Mouse (Mus musculus) layer of hippocampus, adult 8-10 months (tissue): Measurements from ENCODE around the gene Slc5a9. TPM values are rescaled to one million over a fixed set of nuclear protein-coding genes. Genes with fewer than 3 reads are reported as not detected.
"Not testable (repeated sequence)": the region's sequence is repeated elsewhere in the genome, so short reads cannot be mapped to it uniquely, and the experiment has no call there.

Experiments
- DNase-seq, 2 experiments: peaks; one replicate each; pipeline ENCODE4 v3.0.0; 2022; ENCODE audit warnings: low spot score in 2 of 2
- total RNA-seq, 4 experiments: library from RNA; stranded (reverse); gene quantifications; 2 replicates each; pipeline ENCODE4 v1.2.4; 2022

The Slc5a9 gene
- not detected for total RNA-seq

DNA sequence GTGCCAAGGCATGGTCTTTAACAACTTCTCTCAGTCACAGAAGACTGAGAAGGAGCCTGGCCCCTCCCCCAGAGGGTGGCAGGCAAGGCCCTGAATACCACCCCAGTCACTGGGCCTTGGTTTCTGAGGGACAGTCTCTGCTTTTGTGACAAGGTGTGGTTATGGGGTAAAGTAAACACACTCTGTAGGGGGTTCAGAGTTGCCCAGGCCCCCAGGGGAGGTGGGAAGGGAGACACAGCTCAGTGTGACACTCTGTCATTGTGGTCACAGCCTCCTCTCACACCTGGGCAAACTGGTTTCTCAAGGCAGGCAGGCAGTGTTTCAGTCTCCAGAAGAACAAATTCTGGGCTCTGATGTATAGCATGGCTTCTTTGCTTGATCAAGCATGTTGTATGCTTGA lies at the start of gene Slc5a9:
TSS of gene Slc5a9 (minus strand) at position 144 of the 400 bp plus-strand sequence.
- DNase-seq, result no peak

DNA sequence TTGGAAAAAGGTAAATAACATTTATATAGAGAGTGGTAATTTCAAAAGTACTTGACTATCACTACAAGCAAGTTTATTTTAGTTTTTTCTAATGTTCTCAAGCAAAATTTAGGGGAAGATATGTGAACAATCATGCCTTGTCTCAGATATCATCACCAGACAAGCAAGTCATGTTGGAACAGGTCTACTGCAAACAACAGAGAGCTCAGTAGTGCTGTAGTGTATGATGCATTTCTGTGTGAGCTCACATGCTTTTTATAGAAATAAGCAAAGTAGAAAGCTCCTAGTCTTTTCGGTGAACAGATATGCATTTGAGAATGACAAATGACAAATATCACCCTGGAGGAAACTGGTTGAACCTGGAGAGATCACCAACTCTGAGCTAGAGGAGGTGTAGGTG lies 16.4 kb upstream of the Slc5a9 start, which contains the start of gene Skint8:
TSS of gene Skint8 (plus strand) at position 301 of the 400 bp plus-strand sequence.
- DNase-seq, result no peak

DNA sequence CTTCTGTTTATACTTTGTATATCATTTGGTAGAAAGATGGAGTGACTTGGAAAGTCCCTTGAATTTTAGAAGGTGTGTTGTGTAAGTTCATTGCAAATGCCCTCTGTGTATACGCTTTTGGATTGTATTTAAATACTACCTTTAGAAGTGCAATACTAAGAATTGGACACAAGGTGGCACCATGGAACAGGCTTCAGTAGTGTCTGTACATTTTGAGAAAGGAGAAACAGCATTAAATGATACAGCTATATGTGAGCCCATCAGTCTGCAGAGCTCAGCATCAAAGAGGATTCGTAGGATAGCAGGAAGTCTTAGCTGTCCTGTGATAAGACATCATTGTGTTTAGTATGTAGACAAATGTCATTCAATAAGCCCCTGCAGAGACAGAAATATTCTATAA lies 5.2 kb upstream of the Slc5a9 start:
- no peak for DNase-seq

DNA sequence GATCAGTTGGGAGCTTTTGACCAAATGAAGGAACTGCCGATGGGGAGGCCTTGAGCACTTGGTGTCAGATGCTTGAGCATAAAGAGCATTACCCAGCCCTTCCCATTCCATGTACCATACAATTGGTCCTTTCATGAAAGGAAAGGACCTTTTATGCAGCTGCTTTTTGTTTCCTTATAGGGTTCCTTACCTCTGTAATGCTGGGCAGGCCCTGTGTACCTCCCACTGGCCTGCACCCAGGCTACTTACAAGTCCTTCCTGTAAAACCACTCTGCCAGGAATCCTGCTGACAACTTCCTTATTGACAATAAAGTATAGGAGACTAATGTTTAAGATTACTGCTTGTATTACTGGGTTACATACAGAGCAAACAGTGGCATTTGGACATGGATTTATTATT lies 1.2 kb downstream of the Slc5a9 start:
- DNase-seq, result no peak

DNA sequence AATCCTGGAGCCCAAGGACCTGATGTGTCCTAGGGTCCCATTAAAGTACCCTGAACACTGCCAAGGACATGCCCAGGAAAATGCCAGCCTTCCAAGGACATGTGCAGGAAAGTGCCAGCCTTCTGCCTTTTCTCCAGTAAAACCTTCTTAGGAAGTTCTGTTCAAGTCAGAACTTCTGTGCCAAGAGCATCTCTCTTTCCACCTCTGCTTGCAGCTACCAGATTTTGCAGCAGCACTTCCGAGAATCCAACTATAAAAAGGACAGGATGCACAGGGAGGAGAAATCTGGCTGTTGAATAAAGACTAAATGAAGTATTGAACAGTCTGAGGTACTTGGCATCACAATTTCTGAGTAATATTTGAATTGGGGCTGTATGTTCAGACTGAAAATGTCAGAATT lies 2.2 kb downstream of the Slc5a9 start:
- DNase-seq, result not testable (repeated sequence)

DNA sequence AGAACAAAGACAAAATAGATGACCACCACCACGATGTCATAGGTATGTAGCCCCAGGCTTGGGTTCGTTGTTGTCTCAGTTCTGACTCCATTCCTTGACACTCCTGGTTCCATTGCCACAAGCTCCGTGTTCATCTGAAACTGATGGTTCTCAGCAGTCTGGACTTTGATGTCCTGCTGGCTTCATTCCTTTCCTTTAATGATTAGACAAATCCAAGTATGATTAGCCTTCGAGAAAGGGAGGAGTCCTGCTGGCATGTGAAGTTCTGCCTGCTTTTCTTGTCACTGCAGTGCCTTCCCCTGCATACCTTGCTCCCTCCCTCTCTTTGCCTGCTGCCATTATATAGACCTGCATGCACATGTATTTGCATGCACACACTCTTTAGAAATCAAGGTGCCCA lies 4.2 kb downstream of the Slc5a9 start:
- DNase-seq, result no peak

DNA sequence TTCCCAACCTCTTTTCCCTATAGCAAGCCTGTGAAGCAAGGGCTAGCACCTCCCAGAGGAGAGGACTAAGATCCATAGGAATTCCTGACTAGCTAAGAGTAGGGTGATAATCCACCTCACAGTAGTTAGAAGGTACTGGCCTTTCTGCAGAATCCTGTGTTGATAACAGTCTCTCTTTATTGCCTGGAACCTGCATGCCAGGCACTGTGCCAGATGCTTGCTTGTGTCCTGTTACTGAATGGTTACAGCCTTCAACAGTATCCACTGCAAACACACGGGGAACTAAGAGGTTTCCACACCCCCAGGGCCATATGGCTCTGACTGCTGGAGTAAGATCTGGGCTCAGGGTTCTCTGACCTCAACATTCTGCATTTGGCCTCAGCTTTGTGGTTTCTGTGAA lies 5.0 kb downstream of the Slc5a9 start:
- no peak for DNase-seq

DNA sequence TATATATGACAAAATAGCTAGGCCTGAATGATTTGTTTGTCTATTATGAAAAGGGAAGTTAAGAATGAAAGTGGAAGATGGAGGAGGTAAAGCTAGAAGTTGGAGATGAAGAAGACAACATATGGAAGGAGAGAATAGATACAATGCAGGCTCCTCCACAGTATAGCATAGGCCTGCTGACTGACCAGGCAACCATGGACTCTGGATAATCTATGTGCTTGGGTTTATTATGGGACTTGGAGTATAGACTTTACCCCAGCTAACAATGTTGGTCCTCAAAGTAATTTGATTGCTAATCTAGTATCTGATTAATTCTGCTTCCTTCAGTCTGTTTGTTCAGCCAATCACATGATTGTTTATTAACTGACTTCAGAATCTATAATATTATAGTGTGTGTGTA lies 10.6 kb downstream of the Slc5a9 start:
- DNase-seq, result no peak

DNA sequence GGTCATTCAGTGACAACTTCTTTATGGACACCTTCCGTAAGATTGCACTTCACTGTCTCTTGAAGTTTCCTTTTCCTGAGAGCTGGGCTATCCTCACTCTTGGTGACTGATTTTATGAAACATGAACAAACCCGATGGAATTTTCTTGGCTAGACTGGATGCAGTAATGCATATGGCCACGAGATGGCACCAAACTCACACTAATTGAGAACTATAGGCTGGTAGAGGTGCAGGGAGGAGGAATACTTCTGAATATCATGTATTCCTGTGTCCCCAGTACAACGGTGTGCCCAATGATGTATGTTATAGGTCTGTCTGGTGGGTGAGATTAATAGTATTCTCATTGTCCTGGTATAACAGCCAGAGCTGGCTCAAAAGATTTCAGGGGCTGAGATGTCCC lies 16.1 kb downstream of the Slc5a9 start:
- DNase-seq, result peak; percentile 57 to 91

DNA sequence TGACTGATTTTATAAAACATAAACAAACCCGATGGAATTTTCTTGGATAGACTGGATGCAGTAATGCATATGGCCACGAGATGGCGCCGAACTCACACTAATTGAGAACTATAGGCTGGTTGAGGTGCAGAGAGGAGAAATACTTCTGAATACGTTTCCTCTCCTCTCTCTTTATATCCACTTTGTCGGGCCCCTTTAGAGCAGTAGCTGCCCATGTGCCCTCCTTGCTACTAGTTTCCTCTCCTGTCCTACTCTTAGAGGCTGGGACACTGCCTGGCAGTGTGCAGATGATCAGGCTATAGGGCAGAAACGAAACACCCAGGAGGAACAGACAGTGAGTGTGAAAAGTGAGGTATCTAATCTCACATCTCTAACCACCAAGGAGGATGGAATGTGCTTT lies 16.7 kb downstream of the Slc5a9 start:
- peak; percentile 43 to 75 for DNase-seq

DNA sequence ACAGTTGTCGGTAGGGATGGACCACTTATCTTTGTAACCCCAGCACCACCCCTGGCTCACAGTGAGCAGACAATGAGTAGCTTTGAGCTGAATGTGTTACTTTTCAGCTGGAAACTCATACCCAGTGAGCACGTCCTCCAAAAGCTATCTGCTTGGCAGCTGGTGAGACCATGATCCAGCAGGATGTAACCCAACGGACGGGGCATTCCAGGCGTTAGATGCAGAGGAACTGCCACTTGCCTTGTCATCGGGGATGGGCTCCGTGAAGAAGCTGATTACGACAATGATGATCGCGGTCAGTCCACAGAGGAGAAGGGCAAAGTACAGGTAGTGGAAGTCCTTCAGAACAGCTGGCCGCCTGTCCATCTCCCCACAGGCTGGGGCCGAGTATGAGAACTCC lies 19.2 kb downstream of the Slc5a9 start:
- DNase-seq, result no peak

DNA sequence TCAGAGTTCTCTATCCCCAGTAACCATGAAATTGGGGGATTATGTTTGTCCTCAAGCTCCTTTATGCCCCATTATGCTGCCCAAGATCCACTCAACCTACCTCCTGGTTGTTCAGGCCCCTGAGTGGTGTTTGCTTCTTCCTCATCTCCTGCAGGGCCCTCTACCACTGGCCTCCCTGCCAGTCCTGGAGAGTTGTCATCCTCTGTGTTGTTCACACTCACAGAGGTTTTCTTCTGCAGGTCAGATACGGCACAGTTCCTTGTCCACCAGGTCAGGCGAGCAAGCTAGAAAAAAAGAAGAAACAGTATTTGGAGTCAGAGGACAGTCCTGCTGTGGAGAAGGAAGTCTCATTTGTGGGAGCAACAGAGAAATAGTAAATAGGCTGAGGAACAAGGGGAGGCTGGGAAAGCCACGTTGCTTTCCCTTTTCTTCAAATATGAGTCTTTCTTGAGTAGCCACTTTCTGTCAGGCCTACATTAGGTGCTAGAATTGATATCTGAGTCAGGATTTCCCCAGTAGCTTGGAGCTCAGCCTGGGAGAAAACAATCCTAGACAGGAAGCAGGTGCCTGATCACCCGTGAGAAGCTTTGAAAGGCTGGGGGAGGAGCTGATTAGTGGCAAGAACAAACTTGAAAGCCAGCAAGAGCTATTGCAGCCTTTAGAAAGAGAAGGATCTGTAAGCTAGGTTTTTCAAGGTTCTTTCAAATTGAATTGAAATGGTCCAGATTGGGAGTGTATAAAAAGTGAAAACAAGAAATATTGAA lies 22.4 kb downstream of the Slc5a9 start:
- no peak for DNase-seq

DNA sequence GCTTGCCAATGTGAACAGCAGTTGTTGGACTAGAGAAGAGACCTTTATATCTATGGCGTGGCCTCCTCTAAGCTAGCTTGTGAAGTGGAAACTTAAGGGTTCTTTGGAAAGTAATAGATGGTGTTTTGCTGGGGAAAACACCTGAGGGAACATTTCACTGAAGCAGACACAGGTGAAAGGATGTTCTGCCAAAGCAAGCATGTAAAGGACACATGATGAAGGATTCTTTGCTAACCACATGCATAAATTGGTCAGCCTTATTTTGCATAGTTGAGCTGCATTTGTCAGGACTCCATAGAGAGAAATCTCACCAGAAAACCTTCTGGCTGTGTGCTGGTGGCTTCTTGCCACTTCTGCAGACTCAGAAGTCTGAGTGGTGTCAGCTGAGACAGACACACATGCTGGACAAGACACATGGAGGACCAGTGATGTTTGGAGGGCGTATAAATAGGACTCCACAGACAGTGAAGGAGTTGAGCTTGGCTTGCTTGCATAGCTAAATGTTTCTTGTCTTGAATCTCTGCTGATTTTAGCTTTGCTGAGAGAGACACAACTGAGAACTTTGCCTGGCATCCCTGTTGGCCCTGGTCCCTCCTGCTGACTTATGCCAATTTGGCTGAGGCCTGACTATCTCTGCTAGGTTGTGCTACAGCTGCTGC lies 34.8 kb downstream of the Slc5a9 start:
- DNase-seq, result no peak

DNA sequence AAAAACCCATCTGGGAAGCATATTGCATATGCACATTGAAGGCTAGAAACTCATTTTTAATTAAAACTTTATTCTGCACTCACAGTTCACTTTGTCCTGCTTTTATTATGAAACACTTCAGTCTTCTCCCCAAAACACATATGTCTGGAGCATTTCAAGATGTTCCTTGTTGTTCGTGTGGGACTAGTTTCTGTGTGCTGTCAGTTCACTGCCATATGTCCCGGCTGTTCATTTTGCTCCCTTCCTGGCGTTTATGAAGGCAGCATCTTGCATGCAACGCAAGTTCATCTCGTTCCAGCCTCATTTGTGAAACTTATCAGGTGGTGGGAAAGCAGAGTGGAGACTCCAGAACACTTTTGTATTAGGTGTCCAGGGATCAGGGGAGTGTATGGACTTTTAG lies 36.0 kb downstream of the Slc5a9 start:
- peak; percentile 50 to 54 for DNase-seq

DNA sequence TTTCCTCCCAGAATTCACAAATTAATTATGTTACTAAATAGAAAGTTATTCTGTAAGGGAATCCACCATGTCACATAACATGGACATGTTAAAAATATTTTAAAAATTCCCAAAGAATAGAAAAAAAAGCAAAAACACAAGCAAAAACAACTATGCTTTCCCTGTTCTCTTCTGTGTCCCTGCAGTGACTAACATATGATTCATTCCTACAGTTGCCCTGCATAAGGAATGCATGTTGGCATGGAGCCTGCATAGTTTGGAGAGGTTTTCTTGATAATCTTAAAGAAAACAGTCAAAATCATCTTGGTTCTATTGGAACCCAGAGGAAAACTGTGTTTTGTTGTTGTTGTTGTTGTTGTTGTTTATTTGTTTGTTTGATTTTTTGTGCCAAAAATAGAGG lies 50.1 kb downstream of the Slc5a9 start:
- DNase-seq, result no peak

DNA sequence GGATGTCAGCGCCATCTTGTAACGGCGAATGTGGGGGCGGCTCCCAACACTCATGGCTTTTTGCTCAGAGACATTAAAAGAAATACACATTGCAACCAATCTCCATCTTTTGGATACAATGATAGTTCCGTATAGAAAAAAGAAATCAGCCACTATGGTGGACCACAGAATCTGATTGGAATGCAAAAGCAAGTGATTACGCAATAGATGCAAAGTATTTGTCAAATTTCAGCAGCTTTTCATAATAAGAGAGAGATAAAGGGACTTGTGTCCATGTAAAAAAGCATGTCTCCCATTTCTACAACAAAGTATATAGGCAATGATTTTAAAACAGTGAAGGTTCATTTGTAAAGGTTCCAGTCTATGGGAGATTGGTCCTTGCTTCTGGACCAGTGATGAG lies 63.8 kb downstream of the Slc5a9 start:
- no peak for DNase-seq

Other genes with a start within 250 kb of the Slc5a9 start
- 1 to 10 TPM; 3.1 to 9.5 (median 4.9) TPM for gene Spata6, start 182.9 kb downstream of the Slc5a9 start, total RNA-seq
- under 1 TPM in 1 of 4 experiments, not detected in 3; 0.14 TPM for gene Skint8, start 16.5 kb upstream of the Slc5a9 start, total RNA-seq
- gene Skint7, start 70.0 kb upstream of the Slc5a9 start, total RNA-seq, result under 1 TPM in 3 of 4 experiments, not detected in 1; 0.30 to 0.97 (median 0.45) TPM
- 1 to 10 TPM in 1 of 4 experiments, under 1 TPM in 1, not detected in 2; 0.58 to 1.2 TPM for gene Skint1, start 103.4 kb upstream of the Slc5a9 start, total RNA-seq
- gene Skint4, start 169.1 kb upstream of the Slc5a9 start, total RNA-seq, result not detected